Mouse (Mus musculus) heart, postnatal 0 days (tissue): ENCODE measurements around the gene Fndc3a. TPM values are rescaled to one million over a fixed set of nuclear protein-coding genes. Genes with fewer than 3 reads are reported as not detected.

Source experiments
- ATAC-seq: fragments of 200-750 bp; cut with Nextera tagmentation; 2 replicates; pipeline ENCODE4 v1.8.0; 2017; ENCODE audit warnings: low read depth, moderate number of reproducible peaks, moderate library complexity; ENCODE audit not compliant: insufficient read depth
- DNase-seq: peaks from one replicate; pipeline ENCODE4 v3.0.0-alpha.2; 2016; ENCODE audit warnings: low spot score
- H3K27ac ChIP-seq: fragments of 300-500 bp; sonication (generic); 2 replicates; pipeline ENCODE4 v1.5.1; 2014; ENCODE audit warnings: low read depth, mild to moderate bottlenecking
- H3K27me3 ChIP-seq: fragments of 300-500 bp; sonication (generic); 2 replicates; pipeline ENCODE4 v1.6.1; 2014; ENCODE audit warnings: low read length, mixed read lengths; ENCODE audit not compliant: control insufficient read depth, insufficient read depth
- H3K36me3 ChIP-seq: fragments of 300-500 bp; sonication (generic); replicated peaks from 2 replicates; pipeline ENCODE4 v1.6.1; 2014; ENCODE audit warnings: low read length, mixed read lengths; ENCODE audit not compliant: control insufficient read depth, insufficient read depth
- H3K4me1 ChIP-seq: fragments of 300-500 bp; sonication (generic); 2 replicates; pipeline ENCODE4 v1.6.1; 2014; ENCODE audit warnings: antibody characterized with exemption; ENCODE audit not compliant: control insufficient read depth, insufficient read depth
- H3K4me2 ChIP-seq: fragments of 300-500 bp; sonication (generic); 2 replicates; pipeline ENCODE4 v1.6.1; 2014; ENCODE audit warnings: low read depth, mild to moderate bottlenecking, low read length, moderate library complexity
- H3K4me3 ChIP-seq: fragments of 300-500 bp; sonication (generic); 2 replicates; pipeline ENCODE4 v1.5.1; 2014; ENCODE audit warnings: low read depth, low read length
- H3K9ac ChIP-seq: fragments of 300-500 bp; sonication (generic); replicated peaks from 2 replicates; pipeline ENCODE4 v1.6.1; 2014; ENCODE audit warnings: low read depth, low read length, mixed read lengths
- H3K9me3 ChIP-seq: fragments of 300-500 bp; sonication (generic); replicated peaks from 2 replicates; pipeline ENCODE4 v1.6.1; 2016; ENCODE audit warnings: low read length; ENCODE audit not compliant: control insufficient read depth
- CTCF ChIP-seq: IDR thresholded peaks from 2 replicates; pipeline ENCODE4 v1.5.1; 2016; ENCODE audit warnings: antibody characterized with exemption, control low read depth, low read depth
- EP300 ChIP-seq: IDR thresholded peaks from 2 replicates; pipeline ENCODE4 v1.6.1; 2016; ENCODE audit warnings: antibody characterized with exemption, low read depth
- WGBS: fragments of 180-500 bp; shearing (Covaris S2); extraction: QIAGEN DNeasy Blood & Tissue Kit; methylation state at CpG from one replicate; pipeline ENCODE4 v1.1.7; 2014; 5-methylcytosine and 5-hydroxymethylcytosine counted together
- polyA plus RNA-seq: library from polyadenylated mRNA; unstranded; fragments of >200 nt; fragmentation: Nextera tagmentation; extraction: Ambion mirVana; gene quantifications from 2 replicates; pipeline ENCODE4 v1.2.1, GENCODE M21; 2015
- total RNA-seq: library from RNA; depleted of rRNA; stranded (reverse); fragments of >200 nt; gene quantifications from 2 replicates; pipeline ENCODE4 v1.2.3, GENCODE M21; 2014; ENCODE audit warnings: low replicate concordance

Gene Fndc3a
- total and polyA plus RNA-seq, 2 experiments from 2014 or later: 9.5 to 13.9 TPM

DNA sequence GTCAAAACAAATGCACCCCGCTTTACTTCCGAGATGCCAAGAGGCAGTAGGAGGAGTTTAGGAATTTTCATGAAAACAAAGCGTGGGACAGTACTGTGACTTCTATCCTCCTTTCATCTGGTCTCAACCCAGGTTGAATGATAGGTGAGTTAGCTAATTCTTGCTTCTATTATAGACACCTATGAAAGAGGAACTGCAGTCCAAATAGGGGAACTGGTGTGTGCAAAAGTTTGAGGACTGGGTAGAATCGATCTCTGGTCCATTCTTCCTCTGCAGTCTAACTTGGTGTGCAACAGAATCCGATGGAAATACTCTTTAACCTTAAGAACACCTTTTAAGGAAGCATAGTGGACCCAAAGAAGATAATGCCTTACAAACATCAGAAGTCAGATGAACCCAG is 30.5 kb upstream of the Fndc3a start:
- Histone ChIP-seq H3K27me3 (no peaks in the 10 kb centered on the region), H3K4me3 (no peak overlapping the region), H3K9me3 (no peaks in the 10 kb centered on the region), H3K4me1 (no peaks in the 10 kb centered on the region), H3K4me2 (no peak overlapping the region), H3K9ac (no peak overlapping the region), H3K36me3 (no peaks in the 10 kb centered on the region), H3K27ac (no peak overlapping the region)
- no peak for ATAC-seq
- DNase-seq: no peak
- TF ChIP-seq EP300 (no peak), CTCF (no peak)
- WGBS: 75% methylated on average over 5 of the region's 5 CpGs

GRCm38 (mm10) chr14:72739484-72740208 is 29.8 kb upstream of the Fndc3a start:
- H3K9ac ChIP-seq: no peak overlapping the region
- TF ChIP-seq EP300 (no peak), CTCF (no peak)

DNA sequence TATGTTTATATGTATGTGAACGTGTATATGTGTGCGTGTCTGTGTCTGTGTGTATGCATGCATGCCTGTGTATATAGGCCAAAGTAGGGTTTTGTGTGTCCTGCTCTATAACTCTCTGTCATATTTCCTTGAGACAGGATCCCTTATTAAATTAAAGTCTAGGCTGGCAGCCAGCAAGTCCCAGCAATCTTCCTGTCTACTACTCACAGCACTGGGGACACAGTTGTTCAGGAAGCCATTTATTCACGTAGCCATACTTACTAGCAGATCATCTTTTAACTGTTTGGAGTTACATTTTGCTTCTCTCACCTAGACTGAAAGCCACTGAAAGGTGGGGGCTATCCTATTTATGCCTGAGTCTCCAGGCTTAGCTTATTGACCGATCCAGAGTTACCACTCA is 29.0 kb upstream of the Fndc3a start:
- no peak for ATAC-seq
- H3K9me3 ChIP-seq: no peaks in the 10 kb centered on the region
- WGBS: 80% methylated on average over 4 of the region's 4 CpGs
- no peak overlapping the region for H3K4me2 ChIP-seq
- no peak overlapping the region for H3K9ac ChIP-seq
- no peak overlapping the region for H3K27ac ChIP-seq
- no peaks in the 10 kb centered on the region for H3K4me1 ChIP-seq
- no peak for DNase-seq
- H3K4me3 ChIP-seq: no peak overlapping the region
- no peaks in the 10 kb centered on the region for H3K36me3 ChIP-seq
- H3K27me3 ChIP-seq: no peaks in the 10 kb centered on the region
- TF ChIP-seq CTCF (no peak), EP300 (no peak)

More at GRCm38 (mm10) chr14:72739484-72740208, 29.8 kb upstream of the Fndc3a start:
- Histone ChIP-seq H3K27me3 (no peaks in the 10 kb centered on the region), H3K36me3 (no peaks in the 10 kb centered on the region), H3K4me1 (no peaks in the 10 kb centered on the region), H3K27ac (no peak overlapping the region), H3K4me3 (no peak overlapping the region), H3K9me3 (no peaks in the 10 kb centered on the region), H3K4me2 (no peak overlapping the region)
- 65% methylated on average over 8 of the region's 8 CpGs for WGBS
- ATAC-seq (no peak), DNase-seq (no peak)

DNA sequence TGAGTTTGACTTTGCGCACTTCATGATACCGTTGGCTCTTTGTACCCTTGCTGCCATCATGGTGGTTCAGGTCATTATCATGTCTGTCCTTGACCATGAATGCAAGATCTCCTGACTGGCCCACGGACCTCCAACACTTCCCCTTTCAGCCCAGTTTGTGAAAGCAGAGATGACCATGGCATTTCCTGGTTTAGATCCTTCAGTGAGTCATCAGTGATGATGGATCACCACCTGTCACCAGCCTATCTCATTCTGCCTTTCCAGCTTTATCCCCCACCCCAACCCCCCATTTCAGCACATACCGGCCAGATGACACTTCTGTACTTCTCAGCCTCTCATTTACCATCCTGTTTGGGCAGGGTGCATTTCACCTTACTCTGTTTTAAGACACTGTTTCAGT is 28.4 kb upstream of the Fndc3a start:
- Histone ChIP-seq H3K27me3 (no peaks in the 10 kb centered on the region), H3K4me3 (no peak overlapping the region), H3K4me2 (no peak overlapping the region), H3K27ac (no peak overlapping the region), H3K4me1 (no peaks in the 10 kb centered on the region), H3K9ac (no peak overlapping the region), H3K9me3 (no peaks in the 10 kb centered on the region), H3K36me3 (no peaks in the 10 kb centered on the region)
- 61% methylated on average over 4 of the region's 4 CpGs for WGBS
- DNase-seq (no peak), ATAC-seq (no peak)
- no peak for TF ChIP-seq EP300
- TF ChIP-seq CTCF: no peak

- WGBS: 54% methylated on average over 3 of the region's 3 CpGs
Observed at GRCm38 (mm10) chr14:72725865-72726264, 16.1 kb upstream of the Fndc3a start.

More at GRCm38 (mm10) chr14:72725865-72726264, 16.1 kb upstream of the Fndc3a start:
- H3K4me1 ChIP-seq: no peaks in the 10 kb centered on the region
- ATAC-seq: no peak
- no peaks in the 10 kb centered on the region for H3K36me3 ChIP-seq
- H3K4me2 ChIP-seq: no peak overlapping the region
- no peaks in the 10 kb centered on the region for H3K9me3 ChIP-seq
- H3K27ac ChIP-seq: no peak overlapping the region
- no peak for DNase-seq
- H3K27me3 ChIP-seq: no peaks in the 10 kb centered on the region
- TF ChIP-seq EP300 (no peak), CTCF (no peak)
- no peak overlapping the region for H3K4me3 ChIP-seq
- no peak overlapping the region for H3K9ac ChIP-seq
